Mouse (Mus musculus): ENCODE measurements around the gene Dusp1. TPM values are rescaled to one million over a fixed set of nuclear protein-coding genes. Genes with fewer than 3 reads are reported as not detected.

Dusp1 gene
- total RNA-seq, 2 experiments from 2014 or later, result 20.0 to 175 TPM

GRCm38 (mm10) chr17:26530590-26531081 is 31.3 kb downstream of the Dusp1 start:
- no peak for ATAC-seq (replicated peaks; ENCODE audit: low FRiP score, poor library complexity, severe bottlenecking)

DNA sequence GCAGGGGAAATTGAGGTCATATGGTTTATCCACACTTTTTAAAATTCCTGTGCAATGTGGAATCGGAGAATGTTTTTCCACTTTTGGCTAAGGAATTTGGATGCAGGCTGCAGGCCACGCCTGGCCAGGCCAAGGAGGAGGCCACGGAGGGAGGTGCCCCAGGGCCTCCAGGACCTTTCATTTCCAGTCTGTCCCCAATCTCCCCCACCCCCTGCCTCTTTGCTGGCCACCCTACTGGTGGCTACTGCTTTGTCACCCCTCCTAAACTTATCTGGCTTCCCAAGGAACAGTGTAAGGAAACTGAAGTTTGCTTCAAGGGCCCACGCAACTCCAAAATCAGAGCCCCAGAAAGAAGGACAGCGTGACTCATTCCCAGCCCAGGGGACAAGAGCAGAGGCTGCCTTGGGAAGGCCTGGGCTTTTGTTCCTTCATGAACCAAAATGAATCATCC is 32.1 kb downstream of the Dusp1 start:
- ATAC-seq (replicated peaks; ENCODE audit: low FRiP score, poor library complexity, severe bottlenecking), result no peak

- ATAC-seq (replicated peaks; ENCODE audit: low FRiP score, poor library complexity, severe bottlenecking), result no peak
Measured at GRCm38 (mm10) chr17:26528751-26529150, 33.2 kb downstream of the Dusp1 start.

- no peak for ATAC-seq (replicated peaks; ENCODE audit: low FRiP score, poor library complexity, severe bottlenecking)
Measured at GRCm38 (mm10) chr17:26527291-26527690, 34.6 kb downstream of the Dusp1 start.

DNA sequence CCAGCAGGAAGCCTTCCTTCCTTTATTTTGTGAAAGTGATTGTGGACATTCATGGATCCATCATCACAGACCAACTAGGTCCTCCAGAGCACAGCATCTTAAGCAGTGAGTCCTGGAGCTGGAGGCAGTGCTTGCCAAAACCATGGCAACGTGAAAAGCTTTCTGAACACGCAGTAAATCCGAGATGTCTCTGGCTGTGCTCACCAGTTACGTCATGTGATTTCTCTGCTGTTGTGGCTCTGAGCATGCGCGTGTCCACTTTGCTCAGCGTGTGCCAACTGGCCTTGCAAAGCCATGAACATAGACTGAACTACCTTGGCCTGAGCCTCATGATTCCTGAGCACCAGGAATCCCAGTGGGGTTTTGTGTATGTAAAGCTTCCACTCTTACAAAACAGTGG is 36.6 kb downstream of the Dusp1 start:
- no peak for ATAC-seq (replicated peaks; ENCODE audit: low FRiP score, poor library complexity, severe bottlenecking)

DNA sequence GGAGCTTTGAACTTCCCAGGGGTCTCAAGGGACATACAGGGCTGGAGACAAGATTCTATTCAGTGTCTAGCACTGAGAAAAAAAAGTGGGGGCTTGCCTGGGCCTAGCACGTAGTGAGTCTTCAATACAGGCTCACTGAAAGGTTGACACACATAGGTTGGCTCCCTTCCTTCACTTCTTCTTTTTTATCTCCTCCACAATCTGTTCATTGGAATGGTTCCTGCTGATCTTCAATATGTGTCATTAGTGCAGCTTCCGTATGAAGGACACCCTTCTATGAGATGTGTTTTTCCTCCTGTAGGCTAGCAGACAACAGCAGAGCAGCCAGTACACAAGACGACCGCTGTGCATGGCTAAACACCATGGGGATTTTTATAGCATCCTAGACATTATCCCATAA is 37.1 kb downstream of the Dusp1 start:
- ATAC-seq (replicated peaks; ENCODE audit: low FRiP score, poor library complexity, severe bottlenecking), result no peak

DNA sequence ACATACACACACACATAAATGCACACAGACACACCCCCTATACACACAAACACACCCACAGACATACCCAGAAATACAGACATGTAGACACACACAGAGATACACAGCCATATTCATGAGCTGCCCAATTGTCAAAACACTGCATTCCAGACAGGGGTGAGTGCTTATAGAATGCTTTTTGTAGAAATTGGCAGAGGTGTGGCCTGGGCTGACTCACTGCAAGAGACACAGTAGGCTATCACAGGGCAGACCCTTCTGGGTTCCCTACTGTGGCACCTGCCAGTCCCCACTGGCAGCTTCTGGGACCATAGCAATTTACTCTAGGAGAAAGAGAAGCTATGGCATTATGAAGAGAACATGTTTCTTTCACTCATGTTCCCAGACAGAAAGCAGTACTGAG is 37.6 kb downstream of the Dusp1 start:
- ATAC-seq (replicated peaks; ENCODE audit: low FRiP score, poor library complexity, severe bottlenecking), result no peak

- no peak for ATAC-seq (replicated peaks; ENCODE audit: low FRiP score, poor library complexity, severe bottlenecking)
Measured at GRCm38 (mm10) chr17:26522711-26523110, 39.2 kb downstream of the Dusp1 start.

GRCm38 (mm10) chr17:26518306-26518705 is 43.6 kb downstream of the Dusp1 start:
- ATAC-seq (replicated peaks; ENCODE audit: low FRiP score, poor library complexity, severe bottlenecking), result no peak

- ATAC-seq (replicated peaks; ENCODE audit: low FRiP score, poor library complexity, severe bottlenecking), result no peak
Measured at GRCm38 (mm10) chr17:26515675-26516074, 46.3 kb downstream of the Dusp1 start.

- peak; percentile 85 for ATAC-seq (replicated peaks; ENCODE audit: low FRiP score, poor library complexity, severe bottlenecking)
Measured at GRCm38 (mm10) chr17:26514581-26515030, 47.3 kb downstream of the Dusp1 start.

DNA sequence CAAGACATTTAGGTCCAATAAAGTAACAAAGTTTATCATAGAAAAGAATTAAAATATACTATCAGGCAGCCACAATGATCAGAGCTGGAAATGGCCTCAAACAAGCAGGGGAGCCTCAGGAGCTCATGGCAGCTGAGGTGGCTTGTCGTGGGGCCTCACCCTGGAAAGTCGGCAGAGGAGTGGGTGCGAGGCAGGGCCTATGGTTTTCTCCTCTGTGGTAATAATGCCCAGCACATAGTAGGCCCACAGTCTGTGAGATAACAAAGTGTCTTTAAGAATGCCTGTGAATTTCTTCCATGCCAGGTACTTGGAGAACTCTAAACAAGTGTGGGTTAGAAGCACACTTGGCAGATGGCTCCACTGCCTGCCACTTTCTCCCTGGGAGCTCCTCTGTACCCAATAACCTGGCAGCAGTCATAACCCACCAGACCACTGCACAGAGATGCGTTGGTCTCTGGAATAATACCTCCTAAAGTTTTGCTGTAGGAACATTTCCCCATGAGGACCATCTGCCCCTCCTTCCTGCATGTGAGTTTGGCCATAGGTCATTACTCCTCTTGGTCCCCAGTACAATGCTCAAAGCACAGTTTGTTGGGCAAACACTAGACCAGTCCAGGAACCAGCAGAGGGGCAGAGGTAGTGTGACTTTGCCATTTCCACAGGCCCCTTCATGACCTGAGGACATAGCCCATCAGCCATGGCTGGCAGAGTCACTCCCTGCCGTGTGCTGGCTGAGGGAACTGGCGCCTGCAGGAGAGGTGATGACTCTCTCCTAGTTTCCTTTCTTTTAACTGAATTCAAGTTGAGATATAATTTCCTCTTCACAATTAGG is 48.3 kb downstream of the Dusp1 start:
- ATAC-seq (replicated peaks; ENCODE audit: low FRiP score, poor library complexity, severe bottlenecking), result peak; percentile 26; the same call in 1 of the 2 replicates

DNA sequence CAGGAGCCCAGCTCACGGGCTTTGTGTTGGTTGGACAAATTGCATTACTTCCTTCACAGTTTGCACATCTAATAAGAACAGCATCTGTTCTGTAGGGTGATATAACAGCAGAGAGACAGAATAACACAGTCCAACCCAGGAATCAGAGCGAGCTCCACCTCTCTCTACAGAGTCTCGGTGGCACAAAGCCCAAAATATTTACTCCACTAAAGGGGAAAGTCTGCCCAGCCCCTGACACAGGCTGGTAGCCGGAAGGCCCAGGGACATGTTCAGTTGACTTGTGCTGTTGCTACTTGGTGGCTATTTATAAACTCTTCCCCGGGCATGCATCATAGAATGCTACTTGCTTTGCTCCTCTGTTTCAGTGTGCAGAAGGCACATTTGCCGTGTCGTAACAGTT is 49.0 kb downstream of the Dusp1 start:
- no peak for ATAC-seq (replicated peaks; ENCODE audit: low FRiP score, poor library complexity, severe bottlenecking)

DNA sequence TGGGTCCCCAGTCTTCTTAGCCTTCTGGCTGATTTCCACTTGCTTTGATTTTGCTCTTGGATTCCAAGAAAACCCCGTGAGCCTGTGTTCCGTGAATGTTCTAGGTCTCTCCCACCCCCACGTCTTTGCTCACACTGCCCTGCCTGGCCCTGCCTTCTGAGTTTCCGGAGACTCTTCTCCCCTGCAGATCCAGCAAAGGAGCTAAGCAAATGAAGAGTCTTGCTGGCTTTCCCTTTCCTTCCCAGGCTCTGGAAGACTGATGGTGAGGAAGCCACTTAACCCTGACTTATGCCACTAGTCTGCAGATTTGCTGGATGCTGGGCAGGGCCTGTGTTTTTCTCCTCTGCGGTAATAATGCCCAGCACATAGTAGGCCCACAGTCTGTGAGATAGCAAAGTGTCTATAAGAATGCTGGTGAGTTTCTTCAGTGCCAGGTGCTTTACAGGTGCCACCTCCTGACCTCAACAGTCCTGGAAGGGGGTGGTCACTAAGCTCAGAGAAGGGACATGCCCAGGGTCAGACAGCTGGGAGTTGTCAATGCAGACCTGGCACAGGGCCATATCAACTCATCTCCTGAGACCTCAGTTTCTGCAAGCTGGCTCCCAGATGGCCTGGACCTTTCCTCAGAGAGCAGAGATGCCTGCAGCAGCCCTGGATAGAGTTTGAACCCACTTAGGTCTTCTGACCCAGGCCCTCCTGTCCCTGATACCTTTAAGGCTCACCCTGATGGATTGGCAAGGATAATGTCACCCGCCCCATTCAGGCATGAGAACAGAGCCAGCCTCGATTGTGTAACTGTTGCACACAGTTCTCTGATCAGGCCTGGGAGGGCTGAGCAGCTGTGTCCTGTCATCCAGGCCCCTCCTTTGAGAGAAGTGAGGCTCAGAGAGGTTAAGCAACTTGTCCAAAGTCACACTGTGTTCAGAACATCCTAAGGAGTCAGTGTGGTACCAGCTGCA is 49.8 kb downstream of the Dusp1 start:
- no peak for ATAC-seq (replicated peaks; ENCODE audit: low FRiP score, poor library complexity, severe bottlenecking)

DNA sequence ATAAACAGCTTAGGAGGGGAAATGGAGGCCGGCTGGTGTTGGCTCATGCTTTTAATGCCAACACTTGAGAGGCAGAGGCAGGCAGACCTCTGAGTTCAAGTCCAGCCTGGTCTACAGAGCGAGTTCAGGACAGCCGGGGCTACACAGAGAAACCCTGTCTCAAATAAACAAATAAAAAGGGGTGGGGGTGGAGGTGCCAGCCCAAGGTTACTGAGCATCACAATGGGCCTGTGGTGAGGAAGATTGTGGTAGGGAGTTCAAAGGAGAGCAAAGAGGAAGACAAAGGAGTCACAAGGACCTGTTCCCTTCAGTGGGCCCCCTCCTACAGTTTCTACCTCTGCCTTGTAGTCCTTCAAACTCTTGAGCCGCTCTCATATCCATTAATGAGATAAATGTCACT is 50.7 kb downstream of the Dusp1 start:
- no peak for ATAC-seq (replicated peaks; ENCODE audit: low FRiP score, poor library complexity, severe bottlenecking)

DNA sequence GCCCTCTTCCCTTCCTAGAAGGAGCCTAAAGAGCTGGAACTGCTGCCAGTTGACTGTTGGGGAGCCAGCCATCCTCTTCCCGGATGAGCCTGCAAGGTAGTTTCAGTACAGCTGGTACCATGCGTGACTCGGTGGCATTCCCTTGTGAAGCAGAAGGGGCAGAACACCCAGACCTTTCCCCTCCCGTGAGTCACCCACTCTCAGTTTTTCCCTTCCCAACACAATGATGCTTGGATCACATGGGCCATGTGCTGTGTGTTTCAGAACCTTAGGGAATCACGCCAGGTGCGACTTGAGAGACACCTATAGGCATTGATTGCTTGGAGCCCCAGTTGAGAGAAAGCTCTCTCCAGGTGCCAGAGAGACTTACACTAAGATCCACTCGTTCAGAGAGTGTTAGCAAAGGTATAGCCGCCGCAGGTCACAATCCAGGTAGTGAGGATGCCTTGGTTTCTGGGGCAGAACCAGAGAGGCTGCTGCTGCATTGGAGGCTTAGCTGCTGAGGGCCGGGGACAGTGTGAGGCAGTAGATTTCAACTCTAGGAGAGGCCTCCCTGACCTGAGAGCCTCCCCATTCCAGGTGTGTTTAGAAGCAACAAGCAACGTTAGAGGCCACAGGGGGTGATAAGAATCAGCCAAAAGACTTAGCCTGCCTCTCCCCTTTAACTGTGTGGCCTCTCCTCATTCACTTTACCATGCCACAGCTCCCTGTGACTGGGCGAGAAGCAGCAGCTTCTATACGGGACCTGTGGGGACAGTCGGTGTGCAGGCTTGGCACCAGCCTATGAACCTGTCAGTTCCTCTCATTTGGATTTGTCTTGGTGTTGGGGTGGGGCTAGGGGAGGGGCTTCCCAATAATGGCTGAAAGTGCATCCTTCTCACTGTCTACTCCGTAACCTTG is 51.5 kb downstream of the Dusp1 start:
- no peak for ATAC-seq (replicated peaks; ENCODE audit: low FRiP score, poor library complexity, severe bottlenecking)

GRCm38 (mm10) chr17:26508961-26509771 is 52.8 kb downstream of the Dusp1 start:
- peak; percentile 49 for ATAC-seq (replicated peaks; ENCODE audit: low FRiP score, poor library complexity, severe bottlenecking)

GRCm38 (mm10) chr17:26508345-26508960 is 53.5 kb downstream of the Dusp1 start:
- ATAC-seq (replicated peaks; ENCODE audit: low FRiP score, poor library complexity, severe bottlenecking), result peak; percentile 81

Measured in erythroid progenitor cell, adult 5-6 weeks (primary cell).